Mouse (Mus musculus): ENCODE data around the gene Zfp955b.
"Not testable (repeated sequence)": the region's sequence is repeated elsewhere in the genome, so short reads cannot be mapped to it uniquely, and the experiment has no call there.

Zfp955b gene

GRCm38 (mm10) chr17:33289039-33289875 is at the start of gene Zfp955b:
Gene Zfp955b (plus strand): TSS chr17:33289544.
- DNase-seq (ENCODE audit: low read depth, low spot score) = not testable (repeated sequence)

GRCm38 (mm10) chr17:33254530-33255318 is 34.6 kb upstream of the Zfp955b start, which contains the start of gene Zfp955a:
Gene Zfp955a (minus strand): TSS chr17:33255145.
- DNase-seq (ENCODE audit: low read depth, low spot score) = not testable (repeated sequence)

GRCm38 (mm10) chr17:33255319-33255657 is 34.1 kb upstream of the Zfp955b start:
- not testable (repeated sequence) for DNase-seq (ENCODE audit: low read depth, low spot score)

- no peak for DNase-seq (ENCODE audit: low read depth, low spot score)
Observed at GRCm38 (mm10) chr17:33264376-33264775, 25.0 kb upstream of the Zfp955b start, which contains the start of gene Olfr63. Gene Olfr63 (plus strand): TSS chr17:33264676.

GRCm38 (mm10) chr17:33268907-33269306 is 20.4 kb upstream of the Zfp955b start:
- DNase-seq (ENCODE audit: low read depth, low spot score) = no peak

GRCm38 (mm10) chr17:33289876-33290149 is 469 bp downstream of the Zfp955b start:
- DNase-seq (ENCODE audit: low read depth, low spot score) = not testable (repeated sequence)

GRCm38 (mm10) chr17:33352981-33353380 is 63.6 kb downstream of the Zfp955b start:
- DNase-seq (ENCODE audit: low read depth, low spot score) = no peak

All from brain, embryonic 18.5 days (tissue).